Mouse (Mus musculus) gastrocnemius, postnatal 36 days (tissue): Measurements from ENCODE around the gene Scn4a. TPM values are rescaled to one million over a fixed set of nuclear protein-coding genes. Genes with fewer than 3 reads are reported as not detected.
"Not testable (repeated sequence)": the region's sequence is repeated elsewhere in the genome, so short reads cannot be mapped to it uniquely, and the experiment has no call there.

Source experiments
- DNase-seq, 2 experiments: peaks; one replicate each; pipeline ENCODE4 v3.0.0; 2022
- intact Hi-C: fragments of 180-260 bp; cut with DNase I; formaldehyde crosslinking; loops from one replicate; pipeline ENCODE4 v1.15.1; 2025
- total RNA-seq, 2 experiments: library from RNA; stranded (reverse); gene quantifications; 2 replicates each; pipeline ENCODE4 v1.2.3; 2021

The Scn4a gene
- total RNA-seq, 2 experiments from 2014 or later, result 381 to 407 TPM

- intact Hi-C loops, result loop anchor here (1.0 kb wide), 1 partner anchor 33 kb away; no protein-coding TSS in a partner anchor
- peak; percentile 53 to 56 for DNase-seq
Measured at GRCm38 (mm10) chr11:106365366-106365765, 12.3 kb upstream of the Scn4a start, which contains the start of gene Prr29. TSS of gene Prr29 (plus strand) at chr11:106365472.

DNA sequence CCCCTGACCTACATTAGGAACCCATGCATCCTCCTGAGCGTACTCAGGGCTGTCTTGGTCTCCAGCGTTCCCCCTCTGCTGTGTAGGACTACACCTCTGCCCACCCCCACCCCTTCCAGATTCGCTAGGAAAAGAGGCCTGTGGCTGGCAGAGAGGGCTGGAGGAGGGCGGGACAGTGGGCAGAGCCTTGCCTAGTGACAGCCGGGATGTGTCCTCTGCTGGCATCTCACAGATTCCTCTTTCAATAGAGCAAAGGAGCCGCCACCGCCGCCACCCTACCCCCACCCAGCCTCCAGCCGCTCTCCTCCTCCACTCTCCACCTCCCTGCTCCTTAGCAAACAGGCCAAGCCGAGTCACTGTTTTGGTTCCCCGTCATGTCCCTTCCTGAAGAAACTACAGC, 11.6 kb upstream of the Scn4a start:
- peak; percentile 50 for DNase-seq
- intact Hi-C loops, result loop anchor here (1.0 kb wide), 1 partner anchor 32 kb away; no protein-coding TSS in a partner anchor

DNA sequence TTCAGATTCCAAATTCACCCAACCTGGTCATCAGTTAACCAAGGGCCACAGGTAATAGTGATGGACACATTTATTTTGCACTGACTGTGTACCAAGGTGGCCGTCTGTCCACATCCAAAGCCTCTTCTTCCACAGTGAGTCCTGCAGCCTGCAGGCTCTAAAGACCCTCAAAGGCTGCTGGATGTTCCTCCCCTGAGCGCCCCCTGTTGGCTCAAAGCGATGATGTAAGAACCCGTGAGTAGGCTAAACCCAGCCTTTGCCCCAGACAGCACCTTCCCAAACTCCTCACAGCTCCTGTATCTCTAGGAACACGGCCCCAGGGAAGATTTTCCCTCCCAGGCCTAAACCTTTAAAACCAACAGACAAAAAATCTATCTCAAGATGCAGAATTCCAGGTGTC, 6.3 kb upstream of the Scn4a start:
- no peak for DNase-seq
- intact Hi-C loops, result no loop called here

GRCm38 (mm10) chr11:106355382-106356128, 2.5 kb upstream of the Scn4a start:
- intact Hi-C loops, result no loop called here
- no peak for DNase-seq

DNA sequence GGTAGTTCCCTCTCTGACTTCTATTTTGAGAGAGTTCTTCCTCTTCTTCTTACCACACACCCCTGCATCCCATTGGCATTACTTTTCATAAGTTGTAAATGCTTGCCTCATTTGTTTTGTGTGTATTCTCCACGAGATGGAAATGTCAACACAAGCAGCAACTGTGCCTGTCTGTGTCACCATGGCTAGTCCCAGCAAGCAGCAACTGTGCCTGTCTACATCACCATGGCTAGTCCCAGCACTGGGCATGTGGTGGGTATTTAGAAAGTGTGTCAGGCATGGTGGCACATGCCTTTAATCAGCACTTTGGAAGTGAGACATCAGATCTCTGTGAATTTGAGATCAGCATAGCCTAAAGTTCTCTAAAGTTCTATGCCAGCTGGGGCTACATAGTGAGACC, 1.1 kb upstream of the Scn4a start:
- no peak for DNase-seq
- intact Hi-C loops, result no loop called here

DNA sequence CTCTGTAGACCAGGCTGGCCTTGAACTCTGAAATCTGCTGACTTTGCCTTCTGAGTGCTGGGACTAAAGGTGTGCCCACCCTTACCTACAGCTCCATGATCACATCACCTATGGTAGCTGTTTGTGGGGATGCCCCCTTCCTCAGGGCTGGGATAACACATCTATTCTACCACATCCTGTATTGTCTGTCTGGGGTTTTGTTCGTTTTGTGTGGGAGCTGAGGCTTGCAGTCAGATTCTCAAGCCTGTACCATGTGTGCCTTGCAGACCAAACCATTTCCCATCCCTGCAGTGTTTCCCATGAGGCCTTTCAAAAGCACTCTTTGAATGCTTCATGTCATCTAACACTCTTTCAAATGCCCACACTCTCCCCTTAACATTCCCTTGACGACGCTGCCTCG, 1.1 kb downstream of the Scn4a start:
- intact Hi-C loops, result no loop called here
- DNase-seq, result no peak

- no peak for DNase-seq
- intact Hi-C loops, result no loop called here
Measured at GRCm38 (mm10) chr11:106351253-106351652, 1.8 kb downstream of the Scn4a start.

DNA sequence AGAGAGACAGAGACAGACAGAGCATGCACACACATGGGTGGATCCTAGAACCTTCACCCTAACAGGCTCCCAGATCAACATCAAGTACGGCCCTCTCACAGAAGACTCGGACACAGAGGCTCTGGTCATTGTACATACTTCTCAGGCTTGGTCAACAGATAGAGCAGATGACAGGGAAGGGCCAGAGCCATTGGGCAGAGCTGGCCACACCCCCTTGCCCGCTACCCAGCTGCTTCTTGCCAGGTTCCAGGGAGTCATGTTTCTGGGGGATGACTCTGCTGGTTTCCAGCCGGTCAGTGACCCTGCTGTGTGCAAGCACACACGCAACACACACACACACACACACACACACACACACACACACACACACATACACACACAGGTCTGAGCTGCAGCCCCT, 2.2 kb downstream of the Scn4a start:
- intact Hi-C loops, result no loop called here

DNA sequence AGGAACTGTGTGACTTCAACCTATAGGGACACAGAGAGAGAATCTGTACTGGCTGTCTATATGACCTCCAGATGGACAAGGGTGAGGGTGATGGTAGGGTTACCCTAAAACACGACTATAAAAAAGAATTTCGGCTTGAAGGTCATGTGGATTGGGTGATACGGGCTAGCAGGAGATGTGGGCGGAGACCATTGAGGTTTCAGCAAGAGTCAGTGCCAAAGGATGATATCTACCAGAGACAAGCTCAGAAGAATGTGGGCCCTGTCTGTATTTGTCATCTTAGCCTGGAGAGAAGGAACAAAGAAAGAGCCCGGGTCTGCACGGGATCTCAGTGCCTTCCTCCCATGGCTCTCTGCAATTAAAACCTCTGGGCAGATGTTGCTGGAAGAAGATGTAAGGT, 3.3 kb downstream of the Scn4a start:
- intact Hi-C loops, result no loop called here
- DNase-seq, result no peak

More for the DNA sequence above, 2.2 kb downstream of the Scn4a start:
- DNase-seq, result peak in 1 of 2 experiments; percentile 50

GRCm38 (mm10) chr11:106344910-106345309, 8.2 kb downstream of the Scn4a start:
- intact Hi-C loops, result no loop called here

DNA sequence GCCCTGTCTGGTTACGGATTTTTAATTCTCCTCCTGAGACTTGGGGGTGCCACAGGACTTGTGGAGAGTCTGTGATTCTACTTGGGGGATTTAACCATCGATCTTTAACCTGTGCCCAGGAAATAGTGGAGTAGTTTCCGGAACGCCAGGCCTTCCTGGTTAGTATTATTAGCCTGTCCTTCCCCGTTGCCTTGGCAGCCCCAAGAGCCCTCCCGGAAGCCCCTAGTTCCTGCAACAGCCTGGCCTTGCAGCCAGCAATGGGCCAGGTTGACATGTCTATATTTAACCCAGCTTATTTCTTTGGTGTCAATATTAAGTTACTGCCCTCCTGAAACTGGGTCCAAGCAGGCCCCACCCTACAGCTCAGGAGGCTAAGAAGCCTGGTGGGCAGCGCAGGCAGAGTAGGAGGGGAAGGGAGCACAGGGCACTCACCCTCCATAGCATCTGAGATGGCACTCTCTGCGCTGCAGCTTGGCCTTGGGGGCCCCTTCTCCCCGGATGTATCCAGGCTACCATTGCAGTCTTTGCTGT, 12.0 kb downstream of the Scn4a start:
- DNase-seq, result peak in 1 of 2 experiments; percentile 57
- intact Hi-C loops, result no loop called here

More at GRCm38 (mm10) chr11:106344910-106345309, 8.2 kb downstream of the Scn4a start:
- no peak for DNase-seq

DNA sequence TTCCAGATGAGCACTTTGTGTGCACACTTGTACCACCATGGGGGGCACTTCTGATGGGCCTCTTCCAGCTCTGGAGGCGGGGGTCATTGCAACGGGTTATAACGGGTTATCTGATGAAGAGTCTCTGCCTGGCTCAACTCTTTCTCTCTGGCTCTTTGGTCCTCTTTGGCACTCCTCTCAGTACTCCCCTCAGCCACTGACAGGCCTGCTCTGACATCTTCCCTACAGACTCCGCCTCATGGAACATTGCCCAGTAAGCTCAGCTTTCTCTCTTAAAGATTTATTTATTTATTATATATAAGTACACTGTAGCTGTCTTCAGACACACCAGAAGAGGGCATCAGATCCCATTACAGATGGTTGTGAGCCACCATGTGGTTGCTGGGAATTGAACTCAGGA, 13.8 kb downstream of the Scn4a start:
- DNase-seq, intact Hi-C loops: not testable (repeated sequence)

- no peak for DNase-seq
- intact Hi-C loops, result no loop called here
Measured at GRCm38 (mm10) chr11:106338870-106339269, 14.2 kb downstream of the Scn4a start.

DNA sequence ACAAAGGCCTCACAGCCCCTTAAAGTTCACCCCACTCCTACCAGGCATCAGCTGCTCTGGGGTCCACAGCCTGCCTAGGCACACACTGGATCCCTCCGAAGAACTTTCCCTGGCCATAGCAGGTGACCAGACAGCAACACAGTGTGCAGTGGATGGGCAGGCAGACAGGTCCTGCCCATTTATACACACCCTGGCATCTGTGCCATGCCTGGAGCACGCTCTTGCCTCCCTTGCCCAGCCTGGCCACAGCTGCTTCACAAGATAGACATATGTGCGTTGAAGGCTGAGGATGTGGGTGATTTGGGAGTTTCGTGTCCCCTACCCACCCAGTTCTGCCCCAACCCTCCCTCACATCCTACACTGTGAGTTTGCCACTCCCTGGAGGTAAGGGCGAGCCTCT, 15.1 kb downstream of the Scn4a start:
- no peak for DNase-seq
- intact Hi-C loops, result no loop called here

DNA sequence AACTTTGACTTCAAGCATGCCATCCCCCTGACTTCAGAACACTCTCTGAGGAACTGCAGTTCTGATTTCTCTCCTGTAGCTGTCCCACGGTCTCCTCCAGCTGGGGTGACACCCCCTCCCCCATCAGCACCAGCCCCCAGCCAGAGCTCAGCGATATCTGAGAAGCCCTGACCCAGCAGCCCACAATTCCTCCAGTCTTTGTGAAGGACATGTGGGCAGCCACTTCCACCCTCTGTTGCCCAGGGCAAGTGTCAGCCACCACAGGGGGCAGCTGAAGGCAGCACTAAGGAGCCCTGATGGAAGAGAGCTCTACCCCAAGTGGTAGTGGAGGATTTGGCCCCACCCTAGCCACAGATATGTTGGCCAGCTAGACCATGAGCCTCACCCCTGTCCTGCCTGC, 19.0 kb downstream of the Scn4a start:
- peak in 1 of 2 experiments; percentile 40 for DNase-seq
- intact Hi-C loops, result no loop called here

GRCm38 (mm10) chr11:106332458-106332857, 20.6 kb downstream of the Scn4a start:
- intact Hi-C loops, result loop anchor here (1.0 kb wide), 1 partner anchor 33 kb away; the partner anchor contains the start of gene Prr29
- no peak for DNase-seq

DNA sequence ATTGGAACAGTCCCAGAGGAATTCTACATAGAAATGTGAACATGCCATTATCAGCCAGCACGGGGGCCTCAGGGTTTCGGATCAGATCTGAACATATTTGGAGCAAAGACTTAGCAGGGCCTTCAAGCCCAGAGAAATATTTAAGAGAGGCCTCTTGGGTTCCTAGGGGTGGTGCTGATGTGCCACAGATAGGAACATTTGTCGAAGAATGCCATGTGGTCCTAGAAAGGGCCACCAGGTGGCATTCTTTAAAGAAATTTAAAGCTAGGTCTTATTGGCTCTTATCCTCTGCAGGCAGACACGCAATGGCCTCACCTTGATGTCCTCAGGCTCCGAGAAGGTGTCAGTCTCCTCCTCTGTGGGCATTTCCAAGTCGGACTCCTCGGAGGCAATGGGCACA, 23.4 kb downstream of the Scn4a start:
- no peak for DNase-seq
- intact Hi-C loops, result no loop called here

DNA sequence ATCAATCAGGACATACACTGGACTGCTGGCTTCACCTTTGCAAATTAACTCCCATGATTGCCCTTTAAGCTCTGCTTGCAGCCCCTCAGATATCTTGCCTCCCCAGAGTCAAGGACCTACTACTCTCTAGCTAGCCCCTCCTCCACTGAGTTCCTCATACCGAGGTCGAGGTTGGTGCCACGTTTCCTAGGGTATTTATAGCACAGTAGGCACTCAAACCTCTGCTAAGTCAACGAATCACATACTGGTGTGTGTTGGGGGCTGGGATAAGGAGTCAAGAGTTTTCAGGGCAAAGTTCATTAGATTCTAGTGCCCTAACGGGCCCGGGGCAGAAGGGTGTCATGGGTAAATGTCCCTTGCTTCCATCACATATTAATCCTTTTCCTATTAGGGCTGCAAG, 24.0 kb downstream of the Scn4a start:
- no peak for DNase-seq
- intact Hi-C loops, result no loop called here

DNA sequence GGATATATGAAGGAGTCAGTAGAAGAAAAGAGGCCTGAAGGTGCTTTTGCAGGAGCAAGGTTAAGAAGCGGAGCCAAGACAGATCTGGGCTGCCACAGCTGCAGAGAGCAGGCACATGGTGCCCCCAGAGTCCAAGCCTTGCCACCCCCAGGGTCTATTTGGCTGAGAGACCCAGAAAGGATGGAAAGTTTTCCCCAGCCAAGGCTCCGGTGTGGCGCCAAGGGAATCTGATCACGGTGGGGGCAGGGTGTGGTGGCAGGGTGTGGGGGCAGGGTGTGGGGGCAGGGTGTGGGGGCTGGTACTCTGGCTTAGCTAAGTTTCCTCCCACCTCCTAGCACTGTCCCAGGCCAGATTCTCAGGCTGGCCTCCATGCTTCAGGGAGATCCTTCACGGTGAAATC, 24.6 kb downstream of the Scn4a start:
- DNase-seq, result peak in 1 of 2 experiments; percentile 64
- intact Hi-C loops, result loop anchor here (1.0 kb wide), 1 partner anchor 38 kb away; no protein-coding TSS in a partner anchor

DNA sequence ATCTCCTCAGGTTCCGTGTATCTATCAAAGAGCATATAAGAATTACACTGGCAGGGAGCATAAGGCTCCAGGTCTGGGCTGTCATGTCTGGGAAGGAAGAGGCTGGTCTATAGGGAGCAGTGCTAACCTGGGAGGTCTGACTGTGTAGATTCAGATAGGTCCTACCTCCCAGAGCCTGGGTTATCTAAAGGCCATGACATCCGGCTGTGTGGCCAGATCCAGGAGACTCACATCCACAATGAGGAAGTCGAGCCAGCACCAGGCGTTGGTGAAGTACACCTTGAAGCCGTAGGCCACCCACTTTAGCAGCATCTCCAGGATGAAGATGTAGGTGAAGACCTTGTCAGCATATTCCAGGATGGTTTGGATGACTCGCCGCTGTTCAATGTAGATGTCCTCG, 26.6 kb downstream of the Scn4a start:
- intact Hi-C loops, result no loop called here
- DNase-seq, result no peak

DNA sequence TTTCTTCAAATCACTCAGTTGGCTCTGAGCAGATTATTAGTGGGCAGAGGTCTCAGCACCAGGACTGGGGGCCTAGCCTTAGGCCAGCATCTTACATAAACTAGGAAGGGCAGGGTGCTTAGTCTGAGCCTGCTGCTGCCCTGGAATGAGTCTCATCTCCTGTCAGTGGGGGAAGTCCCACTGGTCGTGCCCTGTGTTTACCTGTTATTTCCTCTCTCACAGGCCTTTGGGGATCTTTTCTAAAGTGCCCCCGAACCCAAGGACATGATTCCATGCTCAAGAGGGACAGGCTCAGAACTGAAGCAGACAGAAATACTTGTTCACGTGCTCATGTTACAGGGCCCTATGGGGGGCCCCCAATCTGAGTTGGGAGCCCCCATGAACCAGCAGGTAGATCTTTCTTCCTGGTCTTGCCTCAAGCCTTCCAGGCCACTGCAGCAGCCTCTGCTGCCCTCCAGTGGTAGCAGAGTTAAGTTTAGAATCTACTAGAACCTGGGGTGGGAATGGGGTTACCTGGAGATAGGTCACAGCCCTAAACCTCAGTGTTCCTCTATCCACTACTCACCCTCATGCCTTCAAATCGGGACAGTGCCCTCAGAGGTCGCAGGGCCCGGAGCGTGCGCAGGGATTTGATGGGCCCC, 27.4 kb downstream of the Scn4a start:
- peak in 1 of 2 experiments; percentile 50 for DNase-seq
- intact Hi-C loops, result no loop called here
